Mouse (Mus musculus) CD4-positive, CD25-positive, alpha-beta regulatory T cell, adult 4 months (primary cell): ENCODE measurements around the gene Trpc2. TPM values are rescaled to one million over a fixed set of nuclear protein-coding genes. Genes with fewer than 3 reads are reported as not detected.
A peak's percentile ranks its signal among the peaks of the same experiment; 100 is the strongest.
"Not testable (repeated sequence)": the region's sequence is repeated elsewhere in the genome, so short reads cannot be mapped to it uniquely, and the experiment has no call there.

Source experiments
- ATAC-seq: one replicate; pipeline ENCODE4 v1.8.0; 2017
- polyA plus RNA-seq, 2 experiments: library from polyadenylated mRNA; unstranded; fragments of 100-300 nt; shearing (Covaris generic); gene quantifications; one replicate each; pipeline ENCODE4 v1.2.1; 2017

The Trpc2 gene
- not detected for polyA plus RNA-seq

DNA sequence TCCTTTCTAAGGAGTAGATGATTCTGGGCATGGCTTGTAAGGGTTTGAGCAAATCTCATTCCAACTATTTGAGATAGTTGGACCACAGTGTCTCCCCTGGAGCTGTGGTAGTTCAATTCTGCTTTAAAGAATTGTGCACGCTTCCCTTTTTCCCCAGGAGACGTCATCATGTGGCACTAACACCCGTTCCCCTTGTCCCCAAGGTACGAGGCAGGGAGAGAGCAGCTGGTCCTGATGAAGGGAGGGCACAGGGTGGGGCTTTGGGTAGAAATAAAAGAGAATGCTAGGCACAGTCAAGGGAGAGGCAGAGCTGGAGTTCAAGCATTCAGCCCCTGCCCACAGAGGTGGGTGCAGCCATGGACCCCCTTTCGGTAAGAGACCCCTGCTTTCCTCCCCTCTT lies at the start of gene Trpc2:
Trpc2 (plus strand) TSS at position 301 of the 400 bp plus-strand sequence.
- ATAC-seq: no peak

DNA sequence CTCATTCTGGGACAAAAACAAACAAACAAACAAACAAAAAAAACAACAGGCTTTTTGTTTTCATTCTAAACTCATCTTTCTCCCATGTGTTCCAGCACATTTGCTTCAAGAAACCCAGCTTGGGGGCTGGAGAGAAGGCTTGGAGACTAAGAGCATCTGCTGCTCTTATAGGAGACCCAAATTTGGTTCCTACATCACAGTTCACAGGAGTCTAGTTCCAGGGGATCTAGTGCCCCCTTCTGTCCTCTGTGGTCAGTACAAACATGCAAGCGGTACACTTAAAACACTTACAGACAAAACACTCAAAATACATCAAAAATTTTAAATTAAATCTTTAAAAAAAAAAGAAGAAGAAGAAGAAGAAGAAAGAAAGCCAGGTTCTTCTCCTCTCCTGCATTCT lies 48.0 kb upstream of the Trpc2 start:
- no peak for ATAC-seq

DNA sequence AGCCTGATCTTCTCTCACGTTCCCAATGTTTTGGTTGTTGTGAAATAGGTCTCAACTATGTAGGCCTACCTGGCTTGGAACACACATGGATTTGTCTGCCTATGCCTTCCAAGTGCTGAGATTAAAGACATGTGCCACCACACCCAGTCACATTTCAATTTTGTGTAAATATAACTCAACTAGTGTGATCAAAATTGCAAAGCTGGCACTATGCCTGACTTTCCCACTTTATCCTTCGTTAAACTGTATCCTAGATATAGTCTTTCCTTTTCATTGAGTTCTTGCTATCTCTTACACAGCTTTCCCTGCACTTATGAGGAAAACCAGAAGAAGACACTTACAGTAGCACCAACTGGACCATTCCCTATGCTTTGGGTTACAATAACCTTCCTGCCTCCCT lies 47.4 kb upstream of the Trpc2 start:
- ATAC-seq: no peak

DNA sequence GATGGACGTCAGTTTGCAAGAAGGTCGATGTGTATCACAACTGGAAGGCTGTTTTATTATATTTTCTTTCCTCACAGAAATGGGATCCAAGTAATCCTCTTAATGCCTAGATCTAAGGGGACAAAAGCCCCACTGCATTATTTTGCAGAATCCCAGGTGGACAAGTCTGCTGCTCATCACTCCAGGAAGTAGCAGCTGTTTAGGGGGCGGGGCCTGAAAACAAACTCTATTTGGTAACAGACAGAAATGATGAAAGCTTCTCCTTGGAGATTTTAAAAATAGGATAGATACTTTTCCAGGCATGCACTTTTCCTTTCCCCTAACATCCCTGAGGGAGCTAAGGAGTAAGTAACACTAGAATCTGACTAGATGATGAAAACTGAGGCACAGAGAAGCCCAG lies 45.6 kb upstream of the Trpc2 start:
- ATAC-seq: no peak

DNA sequence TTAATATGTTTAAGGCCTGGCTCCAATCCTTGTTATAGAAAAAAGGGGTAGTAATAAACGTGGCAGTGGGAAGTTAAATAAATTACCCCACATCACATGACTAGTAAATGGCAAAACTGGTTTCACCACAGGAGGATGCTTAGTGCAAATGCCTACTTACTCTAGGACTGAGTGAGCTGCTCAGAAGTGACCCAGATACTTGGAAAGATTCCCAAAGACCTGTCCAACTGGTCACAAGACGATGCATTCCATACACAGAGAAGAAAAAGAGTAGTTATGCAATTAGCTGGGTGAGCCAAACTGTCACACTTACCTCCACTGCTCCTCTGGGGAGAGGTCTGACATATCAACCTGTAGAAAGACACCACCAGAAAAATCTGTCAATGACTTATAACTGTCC lies 40.6 kb upstream of the Trpc2 start:
- ATAC-seq: no peak

DNA sequence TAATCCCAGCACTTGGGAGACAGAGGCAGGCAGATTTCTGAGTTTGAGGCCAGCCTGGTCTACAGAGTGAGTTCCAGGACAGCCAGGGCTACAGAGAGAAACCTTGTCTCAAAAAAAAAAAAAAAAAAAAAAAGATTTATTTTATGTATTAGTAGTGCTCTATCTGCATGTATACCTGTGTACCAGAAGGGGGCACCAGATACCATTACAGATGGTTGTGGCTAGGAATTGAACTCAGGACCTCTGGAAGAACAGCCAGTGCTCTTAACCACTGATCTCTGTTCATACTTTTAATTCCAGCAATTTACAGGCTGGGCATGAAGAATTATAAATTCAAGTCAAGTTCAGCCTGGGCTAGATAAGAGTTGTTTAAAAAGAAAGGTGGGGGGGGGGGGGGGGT lies 34.4 kb upstream of the Trpc2 start:
- ATAC-seq: not testable (repeated sequence)

DNA sequence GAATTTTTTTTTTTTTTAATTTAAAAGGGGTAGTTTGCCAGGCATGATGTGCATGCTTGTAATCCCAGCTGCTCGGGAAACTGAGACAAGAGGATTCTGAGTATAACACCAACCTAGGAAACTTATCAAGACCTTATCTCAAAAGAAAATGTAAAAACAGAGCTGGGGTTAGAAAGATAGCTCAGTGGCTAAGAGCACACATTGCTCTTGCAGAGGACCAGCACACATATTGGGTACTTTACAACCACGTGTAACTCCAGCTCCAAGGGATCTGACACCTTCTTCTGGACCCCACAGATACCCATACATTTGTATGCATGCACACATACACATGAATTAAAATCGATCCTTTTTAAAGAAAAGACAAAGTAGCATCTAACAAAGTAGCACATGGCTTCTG lies 21.6 kb upstream of the Trpc2 start:
- no peak for ATAC-seq

DNA sequence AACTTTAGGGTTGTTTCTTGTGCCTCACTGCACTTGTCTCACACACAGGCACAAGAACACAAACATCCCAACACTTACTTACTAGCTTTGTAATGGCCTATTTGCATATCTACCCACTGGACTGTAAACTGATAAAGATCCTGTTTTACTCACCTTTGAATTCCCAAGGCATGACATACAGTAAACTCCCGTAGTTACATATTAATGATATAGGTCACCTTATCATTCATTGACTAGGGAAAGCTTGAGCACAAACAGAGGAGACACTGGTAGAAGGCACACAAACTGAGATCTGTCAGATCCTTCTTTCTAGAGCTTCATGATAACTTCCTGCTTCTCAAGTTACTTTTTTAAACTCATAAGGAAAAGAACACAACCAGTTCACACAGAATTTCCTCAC lies 20.7 kb upstream of the Trpc2 start:
- no peak for ATAC-seq

DNA sequence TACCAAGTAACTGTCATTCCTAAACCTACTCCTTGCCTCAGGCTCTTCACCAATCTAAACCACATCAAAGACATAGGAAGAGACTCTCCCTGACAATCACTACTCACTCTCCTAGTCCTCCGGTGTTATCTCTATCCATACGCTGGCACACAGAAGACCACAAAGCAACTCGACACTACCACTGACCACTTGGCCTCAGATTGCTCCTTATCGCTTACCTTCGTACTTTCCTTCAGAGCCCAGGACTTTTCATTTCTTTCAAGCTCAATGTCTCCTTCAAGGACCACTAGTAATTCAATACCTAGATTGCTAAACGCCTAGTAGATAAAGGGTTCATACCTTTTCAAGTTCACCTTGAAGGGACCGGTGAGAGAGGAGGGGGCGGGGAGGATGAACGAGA lies 19.0 kb upstream of the Trpc2 start:
- no peak for ATAC-seq

DNA sequence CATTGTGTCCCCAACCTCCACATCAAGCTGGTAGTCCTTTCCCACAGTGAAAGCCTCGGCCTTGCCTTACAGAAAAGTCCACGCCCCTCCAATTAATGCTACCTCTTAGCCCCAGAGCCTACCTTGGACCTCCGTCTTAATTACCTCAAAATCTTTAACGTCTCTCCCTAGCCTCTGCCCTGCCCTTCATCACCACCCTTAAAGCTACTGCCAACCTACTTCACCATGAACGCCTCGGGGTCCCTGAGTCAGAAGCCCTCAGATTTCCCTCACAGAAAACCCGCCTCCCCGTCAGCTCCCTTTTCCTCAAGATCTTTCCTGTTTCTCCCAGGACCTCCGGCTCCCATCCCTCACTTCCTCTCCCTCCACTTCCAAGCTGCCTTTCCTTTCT lies 18.3 kb upstream of the Trpc2 start:
- ATAC-seq: no peak

DNA sequence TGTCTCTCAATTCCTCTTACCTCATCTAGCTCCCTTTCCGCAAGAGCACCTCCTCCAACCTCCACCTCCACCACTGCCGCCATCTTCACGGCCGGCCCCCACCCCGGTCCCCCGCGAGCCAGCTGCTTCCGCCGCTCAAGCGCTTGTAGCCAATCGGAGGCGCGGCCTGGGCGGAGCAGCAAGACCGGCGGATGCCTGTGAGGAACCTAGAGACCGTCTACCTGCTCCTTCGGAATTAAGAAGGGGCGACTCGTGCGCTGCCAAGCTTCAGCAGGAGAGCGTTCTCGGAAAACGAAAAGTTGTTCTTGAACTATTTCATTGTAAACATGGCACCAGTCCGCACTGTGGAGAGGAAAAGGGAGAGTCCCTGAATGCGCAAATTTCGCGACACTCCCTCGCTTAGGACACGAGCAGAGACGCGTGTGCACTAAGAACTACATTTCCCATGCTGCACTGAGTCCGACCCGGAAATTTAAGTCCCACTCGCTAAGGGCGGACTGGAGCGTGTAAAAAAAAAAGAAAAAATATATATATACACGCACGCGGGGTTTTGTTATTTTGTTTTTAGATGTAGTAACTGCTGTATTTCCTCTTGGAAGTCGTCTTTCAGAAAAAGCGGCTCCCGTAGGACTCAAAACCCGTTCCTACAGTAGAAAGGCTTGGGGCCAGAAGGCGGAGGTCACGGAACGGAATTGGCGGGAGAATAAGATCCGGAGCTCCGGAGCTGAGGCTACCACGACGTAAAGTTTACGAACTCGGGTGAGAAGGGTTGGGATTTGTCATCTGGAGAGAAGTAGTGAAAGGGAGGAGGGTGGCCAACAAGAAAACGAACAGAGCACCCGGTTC lies 17.6 kb upstream of the Trpc2 start, which contains the start of the genes Rnf121, Xndc1 and Xntrpc:
Rnf121 (minus strand) TSS at position 424 of the 846 bp plus-strand sequence.
Xndc1 (plus strand) TSS at position 466 of the 846 bp plus-strand sequence.
Xntrpc (plus strand) TSS at position 668 of the 846 bp plus-strand sequence.
- peak; percentile 96 for ATAC-seq

DNA sequence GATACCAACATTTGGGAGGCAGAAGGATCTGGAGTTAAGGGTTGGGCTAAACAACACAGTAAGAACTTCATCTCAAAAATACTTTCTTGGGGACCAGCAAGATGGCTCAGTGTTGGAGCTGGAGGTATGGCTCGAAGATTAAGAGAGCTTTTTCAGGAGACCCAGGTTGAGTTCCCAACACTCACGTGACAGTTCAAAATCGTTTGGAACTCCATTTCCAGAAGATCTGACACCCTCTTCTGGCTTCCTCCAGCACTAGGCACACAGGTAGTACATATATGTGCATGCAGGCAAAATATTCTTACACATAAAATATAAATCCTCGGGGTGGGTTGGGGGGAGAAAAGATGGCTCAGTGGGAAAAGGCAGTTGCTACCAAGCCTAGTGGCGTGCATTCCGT lies 16.6 kb upstream of the Trpc2 start:
- ATAC-seq: no peak

DNA sequence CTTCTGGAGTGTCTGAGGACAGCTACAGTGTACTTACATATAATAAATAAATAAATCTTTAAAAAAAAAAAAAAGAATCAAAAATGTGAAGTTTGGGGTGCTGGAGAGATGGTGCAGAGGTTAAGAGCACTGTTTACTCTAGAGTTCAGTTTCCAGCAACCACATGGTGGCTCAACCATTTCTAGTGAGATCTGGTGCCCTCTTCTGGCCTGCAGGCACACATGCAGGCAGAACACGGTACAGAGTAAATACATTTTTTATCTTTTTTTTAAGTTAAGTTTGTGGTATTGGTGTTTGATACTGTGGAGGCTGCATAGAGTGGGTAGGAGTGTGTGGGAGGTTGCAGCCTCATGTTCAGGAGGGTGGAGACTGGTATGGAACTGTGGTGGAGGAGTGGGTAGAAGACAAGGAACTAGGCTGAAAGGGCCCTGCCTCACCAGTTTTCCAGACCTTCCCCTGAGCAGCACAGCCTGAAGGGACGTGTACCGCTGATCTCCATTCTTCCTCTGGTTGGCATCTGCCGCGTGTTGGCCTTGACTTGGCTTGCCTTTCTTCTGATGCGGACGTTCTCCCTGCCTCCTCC lies 6.1 kb upstream of the Trpc2 start:
- peak; percentile 63 for ATAC-seq

DNA sequence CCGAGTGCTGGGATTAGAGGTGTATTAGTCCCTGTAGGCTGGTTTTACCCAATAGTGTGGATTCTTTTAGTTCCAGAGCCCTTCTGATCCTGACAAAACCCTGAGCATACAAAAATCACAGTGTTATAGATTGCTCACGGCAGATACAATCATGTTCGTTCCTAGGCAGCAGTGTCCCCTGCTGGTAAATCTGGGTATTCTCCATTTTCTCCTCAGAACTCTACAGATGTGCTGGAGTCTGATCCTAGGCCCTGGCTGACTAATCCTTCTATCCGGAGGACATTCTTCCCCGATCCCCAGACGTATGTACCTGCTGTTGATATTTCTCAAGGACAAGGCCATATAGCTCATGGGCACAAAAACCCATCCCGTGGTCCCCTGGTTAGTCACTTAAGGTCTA lies 4.4 kb upstream of the Trpc2 start:
- ATAC-seq: peak; percentile 66

DNA sequence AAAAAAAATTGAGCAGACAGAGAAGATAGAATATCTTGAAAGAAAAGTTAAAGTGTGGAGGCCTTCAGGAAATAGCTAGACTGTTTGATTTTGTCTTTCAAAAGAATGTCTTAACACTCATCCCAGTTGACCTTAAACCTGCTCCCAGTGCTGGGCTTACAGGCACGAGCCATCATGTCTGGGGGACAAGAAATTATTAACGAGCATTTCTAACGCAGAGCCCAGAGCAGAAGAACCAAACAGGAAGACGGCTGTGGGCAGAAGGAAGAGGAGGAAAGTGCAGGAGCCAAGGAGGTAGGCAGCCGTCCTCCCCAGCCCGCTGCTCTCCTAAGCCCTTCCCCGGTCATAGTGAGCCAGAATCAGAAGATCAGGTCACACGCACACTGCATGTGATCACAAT lies 2.6 kb upstream of the Trpc2 start:
- no peak for ATAC-seq

DNA sequence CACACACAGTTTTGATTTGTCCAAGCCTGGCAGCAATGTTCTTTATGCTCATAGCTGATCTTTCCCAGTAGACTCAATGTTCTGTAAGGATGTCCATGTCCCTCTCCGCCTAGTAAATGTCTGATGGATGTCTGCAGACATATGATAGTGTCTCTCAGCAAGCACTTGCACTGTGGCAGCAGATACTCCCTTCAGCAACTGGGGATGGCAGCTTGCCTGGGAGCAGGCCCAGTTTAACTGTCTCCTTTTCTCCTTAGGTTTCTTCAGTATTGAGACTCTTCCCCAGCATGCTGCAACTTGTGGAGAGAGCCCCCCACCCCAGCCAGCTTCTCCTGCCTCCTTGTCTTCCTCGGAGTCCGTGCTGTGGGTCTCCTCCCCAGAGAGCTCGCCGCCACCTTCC lies 1.1 kb upstream of the Trpc2 start:
- no peak for ATAC-seq

DNA sequence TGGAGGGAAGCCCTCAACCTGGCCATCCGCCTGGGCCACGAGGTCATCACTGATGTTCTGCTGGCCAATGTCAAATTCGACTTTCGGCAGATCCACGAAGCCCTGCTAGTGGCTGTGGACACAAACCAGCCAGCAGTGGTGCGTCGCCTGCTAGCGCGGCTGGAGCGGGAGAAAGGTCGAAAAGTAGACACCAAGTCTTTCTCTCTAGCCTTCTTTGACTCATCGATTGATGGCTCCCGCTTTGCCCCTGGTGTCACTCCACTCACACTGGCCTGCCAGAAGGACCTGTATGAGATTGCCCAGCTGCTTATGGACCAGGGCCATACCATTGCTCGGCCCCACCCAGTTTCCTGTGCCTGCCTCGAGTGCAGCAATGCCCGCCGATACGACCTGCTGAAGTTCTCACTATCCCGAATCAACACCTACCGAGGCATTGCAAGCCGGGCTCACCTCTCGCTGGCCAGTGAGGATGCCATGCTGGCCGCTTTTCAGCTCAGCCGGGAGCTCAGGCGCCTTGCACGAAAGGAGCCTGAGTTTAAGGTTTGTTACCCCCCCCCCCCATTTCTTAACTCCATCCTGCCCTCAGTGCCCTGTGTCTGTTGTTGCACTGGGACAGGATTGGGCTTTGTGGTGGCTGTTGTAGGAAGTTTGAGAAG lies 1.3 kb downstream of the Trpc2 start:
- ATAC-seq: no peak

DNA sequence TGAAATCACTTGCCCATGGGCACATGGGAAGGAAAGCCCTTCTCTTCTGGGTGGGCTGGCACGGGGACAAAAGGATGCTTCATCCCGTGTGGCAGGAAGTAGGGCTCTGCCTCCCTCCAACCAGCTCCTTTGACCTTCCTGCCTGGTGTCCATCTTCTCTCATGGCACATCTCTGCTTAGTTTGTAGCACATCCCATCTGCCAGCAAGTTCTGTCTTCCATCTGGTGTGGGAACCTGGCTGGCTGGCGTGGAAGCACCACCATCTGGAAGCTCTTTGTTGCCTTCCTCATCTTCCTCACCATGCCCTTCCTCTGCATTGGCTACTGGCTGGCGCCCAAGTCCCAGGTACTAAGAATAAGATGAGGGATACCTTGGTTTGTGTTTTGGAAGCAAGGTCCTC lies 4.4 kb downstream of the Trpc2 start:
- ATAC-seq: no peak

DNA sequence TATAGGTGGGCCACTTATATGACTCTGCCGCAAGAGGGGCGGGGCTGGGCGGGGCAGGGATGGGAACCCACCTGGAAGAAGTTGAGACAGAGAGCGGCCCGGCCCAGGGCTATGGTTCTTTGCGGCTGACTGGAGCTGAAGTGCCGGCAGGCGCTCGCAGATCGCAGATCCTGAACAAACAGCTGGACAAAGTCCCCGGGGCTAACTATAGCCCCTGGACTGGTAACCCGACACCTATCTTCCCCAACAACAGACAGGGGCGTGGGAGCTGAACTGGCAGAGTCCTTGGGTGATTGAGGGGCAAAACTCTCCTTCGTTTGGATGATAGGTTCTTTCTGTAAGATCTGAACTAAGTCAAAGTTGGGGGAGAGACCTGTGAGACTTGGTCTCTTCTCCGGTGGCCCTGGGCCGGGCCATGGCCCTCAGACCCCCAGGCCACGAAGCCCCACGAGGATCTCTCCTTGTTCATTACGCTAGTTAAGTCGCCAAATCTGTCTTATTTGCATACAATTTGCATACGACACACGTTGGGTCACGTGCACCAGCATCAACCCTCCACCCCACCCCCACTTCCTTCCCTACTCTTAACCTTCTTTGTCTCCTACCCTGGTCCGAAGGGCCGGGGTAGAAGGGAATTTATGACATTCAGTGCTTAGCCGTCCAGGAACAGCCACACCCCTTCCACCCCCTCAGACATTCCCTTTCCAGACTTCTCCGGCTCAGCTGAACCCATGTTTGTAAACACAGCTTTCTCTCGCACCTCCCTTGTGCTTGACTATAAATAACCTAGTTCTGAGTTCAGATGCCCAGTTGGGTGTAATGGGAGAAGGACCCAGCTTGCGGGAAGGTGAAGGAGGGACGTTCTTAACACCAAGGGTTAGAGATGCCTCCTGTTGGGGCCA lies 17.1 kb downstream of the Trpc2 start:
- ATAC-seq: peak; percentile 96

DNA sequence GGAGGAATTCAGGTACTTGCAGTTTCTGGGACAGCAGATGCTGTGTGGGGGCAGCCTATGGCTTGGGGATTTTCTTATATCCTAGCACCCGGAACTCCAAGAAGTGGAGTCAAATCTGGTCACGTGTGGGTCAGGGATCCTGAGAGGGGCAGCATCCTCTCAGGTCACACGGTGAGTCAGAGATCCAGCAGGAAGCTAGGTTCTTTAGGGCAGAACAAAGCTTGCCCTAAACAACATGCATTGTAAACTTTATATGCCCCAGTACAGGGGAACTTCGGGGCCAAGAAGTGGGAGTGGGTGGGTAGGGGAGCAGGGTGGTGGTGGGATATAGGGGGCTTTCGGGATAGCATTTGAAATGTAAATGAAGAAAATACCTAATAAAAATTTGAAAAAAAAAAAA lies 18.0 kb downstream of the Trpc2 start:
- ATAC-seq: no peak

DNA sequence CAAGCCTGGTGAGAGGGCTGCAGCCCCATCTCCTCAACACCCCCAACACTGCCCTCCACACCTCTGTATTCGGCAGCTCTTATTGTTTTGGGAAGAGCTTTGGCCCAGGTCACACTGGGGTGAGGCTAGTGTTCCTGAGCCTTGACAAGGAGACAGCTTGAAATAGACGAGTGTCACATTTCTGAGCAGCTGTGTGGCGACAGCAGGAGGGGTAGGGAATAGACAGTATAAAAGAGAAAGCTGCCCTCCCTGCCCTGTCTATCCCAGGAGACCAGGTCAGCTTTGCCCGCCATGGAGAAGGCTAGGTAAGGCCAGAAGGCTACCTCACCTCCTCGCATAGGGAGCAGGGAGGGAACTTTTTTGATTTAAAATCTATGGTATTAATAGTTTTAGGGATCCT lies 18.6 kb downstream of the Trpc2 start, which contains the start of gene Art1:
Art1 (plus strand) TSS at position 257 of the 400 bp plus-strand sequence.
- ATAC-seq: no peak

DNA sequence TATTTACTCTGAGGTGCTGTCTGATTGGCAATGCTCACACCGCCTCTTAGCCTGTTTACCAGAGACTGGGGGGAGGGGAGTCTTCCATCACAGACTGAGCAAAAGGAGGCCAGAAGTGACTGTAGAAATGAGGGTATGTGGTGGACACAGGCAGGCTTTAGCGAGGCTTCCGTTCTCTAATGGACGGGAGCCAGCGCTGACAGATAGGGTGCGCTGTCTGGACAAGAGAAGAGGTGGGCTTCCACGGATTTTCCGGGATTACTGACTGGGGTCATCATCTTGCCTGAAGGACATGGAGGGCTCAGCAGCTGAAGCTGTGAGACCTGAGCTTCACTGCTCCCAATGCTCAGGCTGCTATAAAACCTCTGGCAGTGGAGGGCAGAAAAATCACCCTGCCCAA lies 19.3 kb downstream of the Trpc2 start:
- no peak for ATAC-seq

DNA sequence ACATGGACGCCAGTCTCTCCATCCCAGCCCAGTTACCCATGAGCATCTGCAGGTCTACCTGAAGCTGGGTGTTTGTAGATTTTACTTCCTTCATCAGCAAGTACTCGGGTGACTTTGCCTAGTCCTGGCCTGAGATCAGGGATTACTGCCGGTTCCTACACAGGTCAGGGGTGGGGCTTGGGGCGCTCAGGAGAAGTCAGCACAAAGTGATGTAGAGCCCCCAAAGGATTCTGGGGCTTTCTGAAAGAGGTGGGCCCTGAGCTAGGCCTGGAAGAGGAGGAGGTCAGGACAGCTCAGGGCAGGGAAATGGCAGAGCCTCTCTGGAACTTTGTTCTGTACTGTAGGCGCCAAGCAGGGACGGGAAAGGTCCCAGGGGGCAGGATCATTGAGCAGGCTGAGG lies 19.8 kb downstream of the Trpc2 start:
- no peak for ATAC-seq
